Mouse (Mus musculus) olfactory bulb, adult 2 months (tissue): ENCODE measurements around the gene Gm9767. TPM values are rescaled to one million over a fixed set of nuclear protein-coding genes. Genes with fewer than 3 reads are reported as not detected.

Experiments used
- H3K27ac ChIP-seq: fragments of 200-500 bp; 2 replicates; pipeline ENCODE4 v1.5.1; 2012; ENCODE audit warnings: low read depth, low read length; ENCODE audit not compliant: insufficient read depth
- H3K4me1 ChIP-seq: fragments of 200-500 bp; 2 replicates; pipeline ENCODE4 v1.6.1; 2012; ENCODE audit warnings: low read length; ENCODE audit not compliant: control insufficient read depth, insufficient read depth
- H3K4me3 ChIP-seq: fragments of 200-500 bp; 2 replicates; pipeline ENCODE4 v1.5.1; 2012; ENCODE audit warnings: mild to moderate bottlenecking, low read depth, low read length, moderate library complexity; ENCODE audit not compliant: insufficient read depth
- CTCF ChIP-seq: fragments of 200-500 bp; IDR thresholded peaks from 2 replicates; pipeline ENCODE4 v1.5.1; 2012; ENCODE audit warnings: low read depth, mild to moderate bottlenecking, low read length, moderate library complexity; ENCODE audit not compliant: insufficient read depth
- POLR2A ChIP-seq: fragments of 200-500 bp; IDR thresholded peaks from 2 replicates; pipeline ENCODE4 v1.6.1; 2012; ENCODE audit warnings: mild to moderate bottlenecking, low read depth, low read length, moderate library complexity; ENCODE audit not compliant: insufficient read depth
- WGBS: fragments of 180-500 bp; shearing (Covaris S2); methylation state at CpG from one replicate; pipeline ENCODE4 v1.1.7; 2018; 5-methylcytosine and 5-hydroxymethylcytosine counted together
- polyA plus RNA-seq: library from polyadenylated mRNA; stranded (reverse); fragments of >200 nt; gene quantifications from 2 replicates; pipeline ENCODE4 v1.2.4, GENCODE M21; 2012; ENCODE audit warnings: low replicate concordance; ENCODE audit not compliant: missing spikeins, insufficient read depth, insufficient read length

Gene Gm9767
- not detected in 2 replicates for polyA plus RNA-seq

DNA sequence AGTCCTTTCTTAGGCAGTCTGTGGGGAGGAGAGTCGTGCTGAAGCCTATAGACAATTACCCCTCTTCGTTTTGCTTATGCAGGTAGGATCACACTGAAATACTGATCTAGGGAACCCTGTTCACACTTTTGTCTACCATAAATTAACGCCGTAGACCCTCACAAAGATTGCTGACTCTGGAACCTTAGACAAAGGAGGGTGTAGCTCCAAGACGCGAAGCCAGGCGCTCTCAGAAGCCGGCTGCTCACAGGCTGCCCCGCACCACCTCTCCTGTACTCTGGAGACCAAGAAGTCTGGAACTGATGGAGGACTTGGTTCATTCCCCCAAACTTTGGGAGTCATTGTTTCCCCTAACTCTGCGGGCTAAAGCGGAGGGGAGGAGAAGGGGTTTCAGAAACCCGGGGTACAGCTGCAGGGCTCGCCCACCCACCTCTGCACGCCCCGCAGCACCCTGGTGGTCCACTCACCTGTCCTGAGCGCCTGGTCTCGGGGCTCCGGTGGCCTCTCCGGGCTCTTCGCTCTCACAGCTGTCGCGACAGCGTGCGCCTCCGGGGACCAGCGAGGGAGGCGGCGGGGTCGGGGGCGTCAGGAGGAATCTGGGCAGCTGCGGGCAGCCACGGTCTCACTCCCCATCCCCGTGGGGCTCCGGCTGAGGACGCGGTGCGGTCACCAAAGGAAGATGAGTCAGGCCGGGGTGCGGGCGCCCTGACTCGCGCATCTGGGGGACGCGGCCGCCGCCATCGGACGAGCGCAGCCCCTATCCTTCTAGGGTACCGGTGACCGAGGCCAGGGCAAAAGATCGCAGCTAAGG lies at the start of gene Gm9767:
TSS of gene Gm9767 (plus strand) at position 585 of the 811 bp plus-strand sequence.
- Histone ChIP-seq H3K4me1 (no peaks in the 10 kb centered on the region), H3K4me3 (peak within 1 kb of the TSS; percentile 57), H3K27ac (no peak within 1 kb of the TSS)
- 1% methylated on average over 52 of the region's 52 CpGs for WGBS
- TF ChIP-seq POLR2A (no peak), CTCF (no peak)

DNA sequence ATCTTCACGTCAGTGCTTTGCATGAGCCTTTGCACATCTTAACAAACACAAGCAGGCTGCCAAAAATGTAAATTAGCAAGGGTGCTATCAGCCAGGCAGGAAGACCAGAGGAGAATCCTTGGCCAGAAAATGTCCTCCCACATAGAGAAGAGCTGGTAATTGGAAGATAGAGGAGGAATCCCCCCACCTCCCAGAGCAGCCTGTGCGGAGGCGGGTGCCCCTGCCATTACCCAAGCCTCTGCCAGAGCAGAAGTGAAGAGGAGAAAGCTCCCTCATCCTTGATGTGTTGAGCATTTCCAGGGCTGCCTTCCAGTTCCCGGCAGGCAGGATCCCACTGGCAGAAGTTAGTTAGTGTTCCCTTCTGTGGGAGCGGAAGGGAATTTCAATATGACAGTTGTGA lies 43.1 kb upstream of the Gm9767 start:
- H3K4me1 ChIP-seq = peaks cover 6% of the 10 kb centered on the region
- WGBS = 31% methylated on average over 5 of the region's 5 CpGs
- TF ChIP-seq CTCF (no peak), POLR2A (no peak)
- no peak overlapping the region for H3K27ac ChIP-seq
- H3K4me3 ChIP-seq = no peak overlapping the region

GRCm38 (mm10) chr10:26051177-26051576 lies 26.9 kb upstream of the Gm9767 start:
- Histone ChIP-seq H3K27ac (no peak overlapping the region), H3K4me1 (no peaks in the 10 kb centered on the region), H3K4me3 (no peak overlapping the region)
- WGBS = 95% methylated on average over 2 of the region's 2 CpGs
- TF ChIP-seq POLR2A = no peak
- no peak for TF ChIP-seq CTCF

- TF ChIP-seq CTCF (no peak), POLR2A (no peak)
- H3K4me3 ChIP-seq = no peak overlapping the region
- H3K4me1 ChIP-seq = peaks cover 4% of the 10 kb centered on the region
- WGBS = 73% methylated on average over 3 of the region's 3 CpGs
- no peak overlapping the region for H3K27ac ChIP-seq
These were observed 18.3 kb upstream of the Gm9767 start for GRCm38 (mm10) chr10:26059662-26060307.

DNA sequence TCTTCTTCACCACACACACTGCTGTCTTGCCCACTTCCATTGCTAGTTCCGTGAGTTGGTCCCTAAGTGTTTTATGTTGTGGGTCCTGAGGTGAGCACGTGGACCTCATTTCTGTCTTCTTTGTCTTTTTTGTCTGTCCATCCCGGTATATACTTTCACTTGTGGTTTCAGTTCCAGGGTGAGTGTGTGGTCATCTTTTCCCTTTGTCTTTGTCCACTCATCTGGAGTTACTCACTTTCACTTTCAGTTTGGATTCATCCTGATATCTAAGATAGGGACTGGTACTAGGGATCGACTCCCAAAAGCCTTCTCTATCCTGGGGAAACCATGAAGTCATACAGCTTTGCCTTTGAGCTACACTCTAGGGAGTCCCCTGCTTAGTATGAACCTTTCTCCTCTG lies 15.0 kb upstream of the Gm9767 start:
- 96% methylated on average over 4 of the region's 4 CpGs for WGBS
- H3K27ac ChIP-seq = no peak overlapping the region
- TF ChIP-seq CTCF (no peak), POLR2A (no peak)
- H3K4me3 ChIP-seq = no peak overlapping the region
- H3K4me1 ChIP-seq = peaks cover 4% of the 10 kb centered on the region

DNA sequence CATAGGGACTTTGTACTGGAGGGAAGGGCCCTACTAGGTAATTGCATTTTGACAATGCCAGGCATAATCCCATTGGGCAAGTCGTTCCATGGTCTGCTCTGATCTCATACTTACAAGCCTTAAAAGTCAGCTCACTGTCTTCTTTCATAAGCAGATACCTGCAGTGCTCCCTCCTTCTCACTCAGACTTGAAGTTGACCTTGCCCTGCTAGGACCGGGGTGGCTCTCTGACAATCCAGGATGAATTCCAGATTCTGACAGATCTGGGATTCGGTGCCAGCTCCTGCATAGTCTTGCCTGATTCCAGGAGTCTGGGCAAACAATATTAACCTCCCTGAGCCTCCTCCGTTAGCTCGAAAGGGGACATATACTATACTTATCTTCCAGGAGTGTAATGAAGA lies 6.1 kb upstream of the Gm9767 start:
- H3K4me1 ChIP-seq = no peaks in the 10 kb centered on the region
- WGBS = 87% methylated on average over 5 of the region's 5 CpGs

GRCm38 (mm10) chr10:26076949-26077348 lies 1.1 kb upstream of the Gm9767 start:
- Histone ChIP-seq H3K4me1 (no peaks in the 10 kb centered on the region), H3K4me3 (no peak overlapping the region), H3K27ac (no peak overlapping the region)
- 66% methylated on average over 9 of the region's 9 CpGs for WGBS
- TF ChIP-seq POLR2A (no peak), CTCF (no peak)

More for the DNA sequence above, 6.1 kb upstream of the Gm9767 start:
- Histone ChIP-seq H3K4me3 (no peak overlapping the region), H3K27ac (no peak overlapping the region)
- TF ChIP-seq POLR2A (no peak), CTCF (no peak)

DNA sequence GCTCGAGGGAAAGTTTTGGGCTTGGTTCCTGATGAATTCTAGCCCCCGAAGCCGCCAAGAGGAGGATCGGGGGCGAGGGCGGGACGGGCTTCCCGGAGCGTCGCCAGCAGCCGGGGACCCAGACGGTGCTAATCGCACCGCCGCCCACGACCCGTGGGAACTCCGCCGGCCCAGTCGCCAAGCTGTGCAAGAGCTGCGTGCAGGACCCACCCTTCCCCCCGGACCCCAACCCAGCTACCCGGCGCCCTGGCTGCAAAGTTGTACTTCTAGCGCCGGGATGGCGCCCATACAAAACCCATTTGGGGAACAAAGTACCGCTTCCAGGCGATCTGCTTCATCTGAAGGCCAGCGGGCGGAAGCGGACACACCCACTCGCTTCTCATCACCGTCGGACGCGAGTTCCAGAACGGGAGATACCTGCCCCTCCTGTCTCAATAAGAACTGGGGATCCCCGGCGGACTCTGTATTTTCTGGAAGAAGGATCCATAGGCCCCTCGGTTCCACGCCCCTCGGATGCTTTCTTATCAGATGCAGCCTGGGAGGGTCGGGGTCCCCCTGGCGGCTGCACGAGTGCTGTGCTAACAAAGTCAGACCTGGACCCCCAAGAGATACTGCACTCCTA lies 577 bp downstream of the Gm9767 start, which contains the start of gene Tmem200a:
TSS of gene Tmem200a (minus strand) at position 532 of the 622 bp plus-strand sequence.
- WGBS = 1% methylated on average over 46 of the region's 46 CpGs
- peak; percentile 51 for TF ChIP-seq CTCF
- TF ChIP-seq POLR2A = no peak
- H3K4me1 ChIP-seq = no peaks in the 10 kb centered on the region
- H3K27ac ChIP-seq = no peak within 1 kb of the TSS
- H3K4me3 ChIP-seq = peak within 1 kb of the TSS; percentile 57

DNA sequence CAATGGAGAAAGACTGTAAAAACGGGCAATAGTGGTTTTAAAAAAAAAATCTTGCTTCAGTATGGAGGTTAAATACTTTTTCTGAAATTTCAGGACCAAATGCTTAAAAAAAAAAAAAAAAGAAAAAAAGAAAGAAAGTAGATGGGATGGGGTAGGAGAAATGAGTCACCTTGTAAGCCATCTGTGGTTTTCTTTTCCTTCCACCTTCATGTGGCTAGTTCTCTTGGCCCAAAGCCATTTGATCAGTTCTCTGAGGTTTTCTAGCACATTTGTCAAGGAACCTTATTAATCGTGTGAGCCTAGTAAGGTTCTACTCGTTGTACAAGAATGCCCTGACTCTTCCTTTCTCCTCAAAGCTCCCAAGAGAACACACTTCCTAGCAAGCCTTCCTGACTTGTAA lies 1.6 kb downstream of the Gm9767 start:
- Histone ChIP-seq H3K27ac (no peak overlapping the region), H3K4me1 (no peaks in the 10 kb centered on the region), H3K4me3 (no peak overlapping the region)
- no peak for TF ChIP-seq CTCF
- TF ChIP-seq POLR2A = no peak
- 80% methylated on average over 3 of the region's 3 CpGs for WGBS
